Mouse (Mus musculus) lung, postnatal 10 days (tissue): ENCODE results near the gene Vps16.
A peak's percentile ranks its signal among the peaks of the same experiment; 100 is the strongest.

Source experiments
- DNase-seq: peaks from one replicate; pipeline ENCODE4 v3.0.0; 2021

Vps16 gene

DNA sequence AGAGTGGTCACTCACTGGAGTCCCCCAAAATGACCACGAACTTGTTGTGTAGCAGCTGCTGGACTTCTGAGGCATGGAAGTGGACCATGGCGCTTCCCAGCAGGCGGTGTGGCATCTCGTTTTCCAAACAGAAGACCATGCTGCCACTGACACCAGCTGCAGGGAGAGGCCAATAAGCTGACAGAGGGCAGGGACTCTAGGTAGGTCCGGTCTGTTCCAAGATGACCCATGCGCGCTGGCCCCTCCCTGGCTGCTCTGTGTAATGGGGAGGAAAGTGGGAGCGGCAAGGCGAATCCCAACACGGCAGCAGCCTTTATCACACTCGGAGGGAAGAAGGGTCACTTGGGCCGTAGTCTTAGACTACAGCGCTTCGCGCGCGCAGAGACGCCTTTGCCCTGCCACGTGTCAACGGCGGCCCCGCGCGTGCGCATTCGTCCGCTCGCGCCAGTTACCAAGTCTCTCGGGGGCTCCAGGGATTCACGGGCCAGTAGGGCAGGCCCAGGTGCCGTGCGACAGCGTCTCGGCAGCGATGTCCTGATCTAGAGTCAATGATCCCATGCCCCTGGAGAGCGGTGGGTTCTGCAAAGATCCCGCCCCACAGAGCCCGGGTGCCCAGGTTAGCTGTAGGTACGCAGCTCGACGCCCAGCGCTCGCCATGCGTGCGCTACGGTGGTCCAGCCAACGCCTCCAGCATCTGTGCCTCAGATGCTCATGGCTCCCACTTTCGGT lies 578 bp upstream of the Vps16 start:
- peak; percentile 85 for DNase-seq

DNA sequence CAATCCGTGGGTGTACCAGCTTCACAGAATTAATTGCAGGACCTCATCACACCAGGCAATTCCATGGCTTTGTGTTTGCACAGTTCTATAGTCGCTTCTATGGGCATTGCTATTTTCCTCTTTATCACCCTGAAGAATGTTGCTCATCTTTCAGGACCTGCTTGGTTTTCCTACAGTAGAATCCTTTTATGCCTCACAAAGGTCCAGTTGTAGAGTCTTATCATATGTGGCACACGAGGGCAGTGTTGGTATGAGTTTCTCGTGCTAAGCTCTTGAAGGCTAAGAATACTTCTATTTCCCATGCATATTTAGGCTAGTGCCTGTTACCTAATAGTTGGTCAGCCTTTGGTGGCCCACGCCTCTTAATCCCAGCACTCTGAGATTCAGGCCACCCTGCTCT lies 973 bp downstream of the Vps16 start:
- DNase-seq = no peak

GRCm38 (mm10) chr2:130429851-130430250 lies 5.7 kb downstream of the Vps16 start:
- no peak for DNase-seq

- DNase-seq = no peak
Measured at GRCm38 (mm10) chr2:130430484-130430883, 6.3 kb downstream of the Vps16 start.

DNA sequence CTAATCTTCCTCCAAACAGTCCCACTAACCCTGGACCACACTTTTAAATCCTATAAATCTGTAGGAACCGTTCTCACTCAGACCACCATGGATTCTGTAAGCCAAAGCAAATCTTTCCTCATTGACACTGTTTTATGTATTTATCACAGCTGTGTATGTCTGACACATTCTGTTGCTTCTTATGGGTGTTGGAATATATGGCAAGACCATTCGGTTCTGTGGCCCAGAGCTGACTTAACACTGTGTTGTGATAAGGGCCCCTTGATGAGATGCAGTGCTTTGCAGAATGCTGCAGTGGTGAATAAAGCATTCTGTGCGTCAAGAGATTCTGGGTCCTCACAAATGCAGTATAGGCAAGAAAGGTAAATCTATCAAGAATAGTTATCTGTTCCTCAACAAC lies 8.0 kb downstream of the Vps16 start:
- DNase-seq = no peak

DNA sequence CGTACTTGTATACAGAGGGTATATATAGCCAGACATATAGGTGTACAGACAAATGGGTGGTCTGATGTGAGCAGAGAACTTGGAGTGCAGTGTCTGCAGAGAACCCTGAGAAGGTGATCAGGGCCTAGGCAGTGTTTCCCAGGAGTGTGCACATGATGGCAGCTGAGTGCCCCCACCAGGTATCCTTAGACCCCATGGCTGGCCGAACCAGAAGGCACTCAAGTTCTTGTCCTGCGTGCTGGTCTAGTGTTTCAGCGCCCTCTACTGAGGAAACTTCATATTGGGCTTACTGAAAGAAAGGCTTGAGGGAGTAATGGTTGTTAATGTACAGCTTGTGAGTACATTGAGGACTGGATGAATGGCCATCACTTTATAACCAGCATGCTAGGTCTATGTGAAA lies 9.0 kb downstream of the Vps16 start:
- peak; percentile 75 for DNase-seq

GRCm38 (mm10) chr2:130436769-130437168 lies 12.6 kb downstream of the Vps16 start:
- DNase-seq = no peak

GRCm38 (mm10) chr2:130438861-130439260 lies 14.7 kb downstream of the Vps16 start:
- no peak for DNase-seq

- DNase-seq = no peak
Measured at GRCm38 (mm10) chr2:130439840-130440480, 15.8 kb downstream of the Vps16 start.

DNA sequence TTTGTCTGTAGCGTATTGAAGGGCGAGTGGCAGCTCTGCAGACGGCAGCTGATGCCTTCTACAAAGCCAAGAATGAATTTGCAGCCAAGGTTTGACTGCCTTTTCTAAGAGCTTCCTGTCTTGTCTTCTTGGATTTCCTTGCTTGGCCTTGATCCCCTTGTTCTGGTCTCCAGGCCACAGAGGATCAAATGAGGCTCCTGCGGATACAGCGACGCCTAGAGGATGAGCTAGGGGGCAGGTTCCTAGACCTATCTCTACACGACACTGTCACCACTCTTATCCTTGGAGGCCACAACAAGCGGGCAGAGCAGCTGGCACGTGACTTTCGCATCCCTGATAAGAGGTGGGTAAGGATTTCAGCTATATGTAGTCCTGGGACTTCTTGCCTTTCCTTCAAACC lies 18.0 kb downstream of the Vps16 start:
- no peak for DNase-seq

- no peak for DNase-seq
Measured at GRCm38 (mm10) chr2:130448449-130448848, 24.3 kb downstream of the Vps16 start.

DNA sequence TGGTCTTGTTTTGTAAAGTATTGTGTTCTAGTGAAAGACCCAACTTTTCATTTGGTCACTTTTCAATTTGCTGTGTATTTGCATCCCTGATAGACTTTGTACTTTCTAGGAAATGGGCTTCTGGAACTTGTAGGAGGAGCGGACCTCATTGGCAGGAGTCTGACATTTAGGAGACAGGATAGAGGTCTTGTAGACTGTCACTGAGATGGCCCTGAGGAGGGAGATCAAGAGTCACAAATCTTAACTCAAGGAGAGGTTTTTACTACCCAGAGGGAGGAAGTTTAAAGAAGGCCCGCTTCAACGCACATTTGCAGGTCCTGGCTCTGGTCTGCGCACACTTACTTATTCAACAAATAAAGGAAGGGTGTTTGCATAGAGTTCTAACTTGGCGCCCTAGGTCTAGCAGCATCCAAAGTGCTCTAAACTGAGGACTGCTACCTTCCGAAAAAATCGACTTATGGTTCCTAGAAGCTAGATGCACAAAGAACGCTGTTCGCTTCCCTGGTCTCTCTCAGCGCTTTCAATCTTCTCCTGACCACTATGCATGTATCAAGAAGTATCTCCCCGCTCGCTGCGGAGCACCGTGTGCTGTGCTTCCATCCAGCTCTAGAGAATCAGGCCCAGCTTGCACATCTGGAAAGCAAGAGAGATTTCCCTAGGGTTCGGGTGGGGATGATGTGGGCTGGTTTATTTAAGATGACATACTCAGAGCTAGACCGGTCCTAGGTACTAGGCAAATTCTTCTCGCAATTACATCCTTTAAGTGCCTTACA lies 25.1 kb downstream of the Vps16 start:
- DNase-seq = no peak

GRCm38 (mm10) chr2:130449794-130450433 lies 25.8 kb downstream of the Vps16 start, which contains the start of gene Ptpra:
Ptpra (plus strand) TSS chr2:130450278.
- DNase-seq = peak; percentile 93

- peak; percentile 76 for DNase-seq
Measured at GRCm38 (mm10) chr2:130450434-130450796, 26.3 kb downstream of the Vps16 start.

DNA sequence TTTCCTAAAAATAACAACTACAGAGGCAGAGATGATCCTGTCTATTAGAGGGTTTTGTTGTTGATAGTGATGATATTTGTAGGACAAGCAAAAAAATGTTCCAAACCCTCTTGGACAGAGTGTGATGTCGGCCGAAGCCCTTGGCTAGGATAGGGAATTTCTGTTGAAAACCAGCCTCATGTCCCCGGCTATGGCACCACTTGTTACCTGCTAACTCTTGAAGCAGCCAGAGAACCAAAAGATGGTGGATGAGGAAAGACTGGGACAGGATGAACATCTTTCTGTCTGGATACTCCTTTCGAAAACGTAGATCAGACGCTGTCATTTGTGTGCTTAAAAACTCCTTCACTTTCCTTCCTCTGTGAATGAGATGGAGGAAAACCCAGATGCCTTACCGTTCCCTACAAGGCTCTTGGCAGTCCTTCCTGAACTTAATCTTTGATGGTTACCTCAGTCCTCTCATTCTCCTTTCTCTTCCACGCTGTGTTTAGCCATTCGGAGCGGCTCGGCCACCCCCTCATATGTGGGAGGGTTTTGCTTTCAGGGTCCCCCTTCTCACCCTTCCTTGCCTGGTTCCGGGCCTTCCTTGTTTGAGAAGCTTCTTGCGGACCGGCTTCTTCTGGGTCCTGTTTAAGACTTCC lies 27.1 kb downstream of the Vps16 start:
- no peak for DNase-seq

DNA sequence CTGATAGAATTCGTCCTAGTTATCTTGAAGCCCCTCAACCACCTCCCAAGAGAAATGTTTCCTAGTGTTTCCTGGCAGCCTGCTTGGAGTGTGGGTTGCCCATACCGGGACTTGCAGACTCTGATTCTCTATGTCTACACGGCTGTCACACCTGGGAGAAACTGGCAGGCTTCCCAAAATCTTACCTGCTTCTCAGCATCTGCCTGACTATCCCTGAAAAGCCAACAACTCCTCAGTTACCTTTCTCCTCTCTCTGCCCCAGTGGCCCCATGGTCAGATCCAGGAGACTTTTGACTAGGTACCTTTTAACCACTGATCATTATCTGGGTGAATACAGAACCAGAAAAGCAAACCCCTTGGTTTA lies 27.6 kb downstream of the Vps16 start:
- no peak for DNase-seq

DNA sequence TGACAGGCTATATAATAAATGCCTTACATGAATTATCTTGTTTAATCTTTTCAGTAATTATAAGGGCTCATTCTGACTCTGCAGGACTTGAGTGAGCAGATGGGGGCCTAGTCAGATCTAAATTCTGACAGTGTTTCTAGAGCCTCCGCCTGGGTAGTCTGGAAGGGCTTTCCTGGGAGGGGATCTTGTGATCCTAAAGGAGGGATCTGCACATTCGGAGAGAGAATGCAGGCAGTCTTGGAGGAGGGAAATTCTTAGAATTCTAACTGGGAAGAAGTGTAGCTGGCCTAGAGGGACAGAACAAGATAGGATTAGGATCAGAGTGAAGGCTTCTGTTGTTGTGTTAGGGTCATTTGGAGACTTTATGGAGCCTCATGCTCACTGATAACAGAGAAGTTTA lies 28.1 kb downstream of the Vps16 start:
- no peak for DNase-seq

DNA sequence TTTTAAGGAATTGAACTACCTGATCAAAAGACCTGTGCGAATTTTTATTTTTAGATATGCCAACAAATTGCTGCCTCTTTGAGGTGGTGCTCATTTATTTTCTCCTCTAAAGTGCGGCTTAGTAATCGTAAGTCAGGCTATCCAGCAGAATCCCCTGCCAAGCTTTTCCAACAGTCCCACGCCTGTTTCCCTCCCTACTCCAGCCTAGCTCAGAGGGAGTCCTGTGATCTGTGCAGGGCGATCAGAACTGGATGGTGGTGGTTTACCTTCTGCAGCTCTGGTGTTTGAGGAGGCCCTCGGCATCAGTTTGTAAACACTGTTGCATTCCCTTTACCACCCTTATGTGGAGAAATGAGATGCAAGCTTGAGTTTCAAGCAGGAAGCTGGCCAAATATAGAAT lies 29.3 kb downstream of the Vps16 start:
- DNase-seq = no peak

DNA sequence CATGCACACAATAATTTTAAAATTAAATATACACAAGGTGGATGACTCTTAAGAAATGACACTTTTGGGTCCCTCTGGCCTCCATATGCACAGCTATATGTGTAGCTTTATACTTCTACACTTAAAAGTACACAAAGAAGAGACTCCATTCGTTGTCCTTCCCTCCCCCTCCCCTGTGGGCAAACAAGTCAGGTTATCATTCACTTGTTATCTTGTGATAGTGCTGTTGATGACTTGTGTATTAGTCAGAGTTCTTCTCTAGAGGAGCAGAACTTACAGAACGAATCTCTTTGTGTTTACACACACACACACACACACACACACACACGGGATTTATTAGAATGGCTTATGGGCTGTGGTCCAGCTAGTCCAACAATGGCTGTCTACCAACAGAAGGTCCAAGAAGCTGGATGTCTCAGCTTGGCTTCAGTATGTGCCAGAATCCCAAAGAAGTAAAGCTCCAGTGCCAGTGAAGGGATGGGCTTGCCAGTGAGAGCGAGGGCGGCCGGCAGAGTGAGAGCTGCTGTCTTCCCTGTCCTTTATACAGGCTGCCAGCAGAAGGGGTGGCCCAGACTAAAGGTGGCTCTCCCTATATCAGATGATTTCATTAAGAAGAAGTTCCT lies 30.7 kb downstream of the Vps16 start:
- peak; percentile 42 for DNase-seq

- no peak for DNase-seq
Measured at GRCm38 (mm10) chr2:130457871-130458270, 33.7 kb downstream of the Vps16 start.

DNA sequence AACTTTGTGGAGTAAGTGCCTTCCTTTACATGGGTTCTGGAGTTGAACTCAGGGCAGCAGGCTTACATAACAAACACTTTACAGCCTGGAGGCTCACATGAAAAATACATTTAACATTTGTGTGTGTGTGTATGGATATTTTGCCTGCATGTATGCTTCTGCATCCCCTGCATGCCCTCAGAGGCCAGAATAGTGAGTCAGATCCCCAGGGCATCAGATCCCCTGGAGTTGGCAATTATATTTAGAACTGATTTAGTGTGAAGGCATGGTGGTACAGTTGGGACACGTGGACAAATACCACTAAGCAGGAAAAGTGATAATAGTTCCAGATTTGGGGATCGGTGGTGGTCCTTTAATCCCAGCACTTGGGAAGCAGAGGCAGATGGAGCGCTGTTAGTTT lies 35.4 kb downstream of the Vps16 start:
- DNase-seq = no peak

DNA sequence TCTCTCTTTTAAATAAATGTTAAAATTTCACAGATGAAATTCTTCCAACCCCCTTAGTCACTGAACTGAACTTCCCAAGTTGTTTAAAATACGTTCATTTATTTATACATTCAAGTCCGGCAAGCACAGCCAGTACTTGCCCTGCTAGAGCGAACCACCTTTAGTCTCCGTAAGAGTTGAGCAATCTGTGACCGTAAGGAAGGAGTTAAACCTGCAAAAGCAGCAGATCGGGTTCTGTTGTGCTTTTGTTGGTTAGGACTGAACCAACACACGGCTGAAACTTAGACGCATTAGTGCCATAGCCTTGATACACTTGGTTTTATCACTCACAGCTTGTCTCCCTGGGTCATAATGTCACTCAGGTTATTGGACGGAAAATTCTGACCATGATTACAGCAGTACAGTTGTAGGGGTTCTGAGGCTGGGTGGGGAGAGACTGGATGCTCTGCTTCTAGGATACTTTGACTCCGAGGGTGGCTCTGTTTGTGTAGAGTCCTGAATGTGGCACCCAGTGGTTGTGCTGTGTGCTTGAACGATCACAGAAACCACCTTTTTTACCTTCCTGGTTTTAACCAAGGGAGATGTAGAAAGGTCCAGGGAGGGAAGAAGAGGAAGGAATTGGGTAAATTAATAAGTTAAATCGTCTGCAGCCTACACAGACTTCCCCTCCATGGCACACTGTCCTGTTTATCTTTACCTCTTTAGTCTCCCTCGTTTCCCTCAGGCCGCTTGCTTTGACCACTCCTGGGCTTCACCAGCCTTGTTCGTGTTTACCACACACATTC lies 37.3 kb downstream of the Vps16 start:
- DNase-seq = no peak
